In genomic region chr3:148631415-148632192, GRCm38 (mm10) we compare ENCODE assay signal across 12 mouse cellular contexts.
DNase-seq lines count a peak whose midpoint lies in the region; ATAC-seq and TF ChIP-seq lines count a peak whose summit lies in the region.
"Had no signal": no experiment of that assay in that cellular context is flagged by ENCODE, and none has a peak within 500 bp of the region (broad histone marks: within the 10 kb centered on the region; RNA-seq: fewer than 3 reads in every experiment).

No protein-coding gene starts in this region.

- TF ChIP-seq CTCF in gastrocnemius, adult 2 months (IDR thresholded peaks at IDR 0.05), result no peak
- no peak for TF ChIP-seq CTCF in lung, postnatal 0 days (IDR thresholded peaks at IDR 0.05)
- no peak for TF ChIP-seq CTCF in embryonic fibroblast, embryonic 13.5 days (IDR thresholded peaks at IDR 0.05; ENCODE audit: borderline replicate concordance, insufficient read depth, low read length)

- no peak overlapping the region for H3K4me2 ChIP-seq in lung, postnatal 0 days (replicated peaks; ENCODE audit: low read depth, low read length)
- peak overlapping the region; percentile 48 for H3K4me2 ChIP-seq in neural tube, embryonic 15.5 days

- no peak overlapping the region for H3K9ac ChIP-seq in lung, postnatal 0 days (replicated peaks; ENCODE audit: low read depth)
- no peak overlapping the region for H3K9ac ChIP-seq in neural tube, embryonic 15.5 days (replicated peaks)

- no peaks in the 10 kb centered on the region for H3K4me1 ChIP-seq in lung, postnatal 0 days (ENCODE audit: insufficient read depth, low read depth, low read length)
- 0 out of 2 replicates have a peak, but pooled peaks cover 7% of the 10 kb centered on the region for H3K4me1 ChIP-seq in embryonic fibroblast, embryonic 13.5 days (ENCODE audit: control insufficient read depth, insufficient read depth, low read length)
- H3K4me1 ChIP-seq in neural tube, embryonic 15.5 days, result peaks cover 7% of the 10 kb centered on the region; the same call in 1 of the 2 replicates

- no peak for TF ChIP-seq EP300 in lung, postnatal 0 days (IDR thresholded peaks at IDR 0.05)

- ATAC-seq in lung, postnatal 0 days, result no peak
- no peak for ATAC-seq in neural tube, embryonic 15.5 days (ENCODE audit: low FRiP score)
- ATAC-seq: Patski had no signal

- H3K36me3 ChIP-seq in lung, postnatal 0 days (ENCODE audit: insufficient read depth, low read length), result no peaks in the 10 kb centered on the region
- no peaks in the 10 kb centered on the region for H3K36me3 ChIP-seq in neural tube, embryonic 15.5 days

- intact Hi-C loops in gastrocnemius, adult 2 months (cut with DNase I), result no loop called here
- intact Hi-C loops in gastrocnemius, postnatal 14 days (cut with DNase I; ENCODE audit: low total_unique reads), result no loop called here

- peak overlapping the region; percentile 24 for H3K4me3 ChIP-seq in gastrocnemius, adult 2 months
- no peak overlapping the region for H3K4me3 ChIP-seq in lung, postnatal 0 days (ENCODE audit: low read depth, low read length)
- H3K4me3 ChIP-seq in embryonic fibroblast, embryonic 13.5 days (ENCODE audit: insufficient read depth, low read length), result no peak overlapping the region
- peak overlapping the region; percentile 16; the same call in 1 of the 2 replicates for H3K4me3 ChIP-seq in neural tube, embryonic 15.5 days (replicated peaks)

- no peak for DNase-seq in gastrocnemius, adult 2 months
- DNase-seq in gastrocnemius, postnatal 14 days, result no peak
- peak; percentile 15 for DNase-seq in lung, postnatal 0 days (ENCODE audit: low spot score)
- no peak for DNase-seq in lung, adult 18-20 months
- no peak for DNase-seq in c-Kit-positive CD71-positive TER-119-positive erythroid progenitor cells, embryonic 14.5 days (ENCODE audit: low spot score)
- DNase-seq in natural killer cell, adult 2 months (ENCODE audit: low spot score in 2 of 2), result no peak
- DNase-seq: adrenal gland, postnatal 36 days; cerebellum, adult 18-20 months; liver had no signal

- H3K27ac ChIP-seq in gastrocnemius, adult 2 months, result no peak overlapping the region
- H3K27ac ChIP-seq in lung, postnatal 0 days (ENCODE audit: low read length), result no peak overlapping the region
- peak overlapping the region; percentile 15 for H3K27ac ChIP-seq in embryonic fibroblast, embryonic 13.5 days (ENCODE audit: insufficient read depth, low read length)
- H3K27ac ChIP-seq in neural tube, embryonic 15.5 days (replicated peaks), result no peak overlapping the region

- no peak for TF ChIP-seq POLR2A in embryonic fibroblast, embryonic 13.5 days (IDR thresholded peaks at IDR 0.05; ENCODE audit: low read depth, low read length)

- WGBS in lung, postnatal 0 days, result 50% methylated on average over 18 of the region's 18 CpGs
- 26% methylated on average over 18 of the region's 18 CpGs for WGBS in neural tube, embryonic 15.5 days

- H3K27me3 ChIP-seq in lung, postnatal 0 days (replicated peaks; ENCODE audit: insufficient read depth, low read length), result no peaks in the 10 kb centered on the region
- H3K27me3 ChIP-seq in neural tube, embryonic 15.5 days (replicated peaks), result no peaks in the 10 kb centered on the region
- H3K27me3 ChIP-seq: Patski had no signal

- no peaks in the 10 kb centered on the region for H3K9me3 ChIP-seq in lung, postnatal 0 days (ENCODE audit: low read length)
- H3K9me3 ChIP-seq in neural tube, embryonic 15.5 days (replicated peaks), result no peaks in the 10 kb centered on the region

Comparison
In these comparisons a context has a peak if more than half of its experiments do, and no peak if none do; other contexts are left out.
1. H3K4me3 ChIP-seq: peak in gastrocnemius, adult 2 months (single experiment) and neural tube, embryonic 15.5 days (single experiment); none in lung, postnatal 0 days (single experiment) and embryonic fibroblast, embryonic 13.5 days (single experiment).